8 mouse cellular contexts compared by ENCODE assay signal in the genomic region with DNA sequence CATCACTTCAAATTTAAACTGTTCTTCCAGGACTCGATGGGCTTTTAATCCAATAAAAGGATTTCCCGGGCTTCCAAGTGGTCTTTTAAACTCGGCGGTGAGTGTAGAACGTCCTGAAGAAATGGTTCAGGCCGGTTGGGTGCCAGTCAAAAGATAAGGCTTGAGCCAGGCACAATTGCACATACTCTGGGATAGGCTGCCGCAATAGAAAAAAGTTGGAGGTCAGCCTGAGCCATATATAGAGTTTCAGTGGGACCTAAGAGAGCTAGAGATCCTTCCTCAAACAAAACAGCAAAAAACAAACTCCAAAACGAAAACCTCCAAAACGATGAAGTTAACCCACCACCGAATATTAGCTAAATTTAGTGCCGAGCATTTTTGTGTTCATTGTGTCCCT. TPM values are rescaled to one million over a fixed set of nuclear protein-coding genes. Genes with fewer than 3 reads are reported as not detected.
DNase-seq lines count a peak whose midpoint lies in the region; ATAC-seq and TF ChIP-seq lines count a peak whose summit lies in the region.

No protein-coding gene starts in this region.

- H3K36me3 ChIP-seq in E14TG2a.4 (ENCODE audit: insufficient read depth, low read length) = no peaks in the 10 kb centered on the region
- no peaks in the 10 kb centered on the region for H3K36me3 ChIP-seq in heart, embryonic 15.5 days
- H3K36me3 ChIP-seq in liver, embryonic 14.5 days (replicated peaks; ENCODE audit: control insufficient read depth, insufficient read depth, low read depth) = no peaks in the 10 kb centered on the region
- no peaks in the 10 kb centered on the region for H3K36me3 ChIP-seq in thymus, adult 2 months (ENCODE audit: control insufficient read depth, insufficient read depth, low read length)

- H3K4me1 ChIP-seq in E14TG2a.4 (replicated peaks; ENCODE audit: low read depth, low read length) = peaks cover 27% of the 10 kb centered on the region
- H3K4me1 ChIP-seq in heart, embryonic 15.5 days (replicated peaks) = peaks cover 21% of the 10 kb centered on the region
- peaks cover 0 to 10% of the 10 kb centered on the region in 2 experiments; a peak in 1 of 4 replicates for H3K4me1 ChIP-seq in liver, embryonic 14.5 days (replicated peaks; ENCODE audit: control insufficient read depth in 2 of 2, insufficient read depth in 2 of 2, low read length in 1 of 2)
- peaks cover 9% of the 10 kb centered on the region; the same call in 1 of the 2 replicates for H3K4me1 ChIP-seq in thymus, adult 2 months (replicated peaks; ENCODE audit: control insufficient read depth, insufficient read depth, low read length)

- H3K9me3 ChIP-seq in E14TG2a.4 (ENCODE audit: low read length) = no peaks in the 10 kb centered on the region
- H3K9me3 ChIP-seq in heart, embryonic 15.5 days (replicated peaks) = no peaks in the 10 kb centered on the region
- H3K9me3 ChIP-seq in liver, embryonic 14.5 days (ENCODE audit: control insufficient read depth, low read length) = no peaks in the 10 kb centered on the region

- peak overlapping the region; percentile 99 for H3K27ac ChIP-seq in heart, embryonic 15.5 days
- no peak overlapping the region for H3K27ac ChIP-seq in liver, embryonic 14.5 days
- no peak overlapping the region for H3K27ac ChIP-seq in thymus, adult 2 months (ENCODE audit: control insufficient read depth, insufficient read depth, low read length)

- TF ChIP-seq EP300 in liver, embryonic 14.5 days (IDR thresholded peaks at IDR 0.05; ENCODE audit: low read depth) = no peak

- TF ChIP-seq CTCF in E14TG2a.4 (conservative IDR thresholded peaks at IDR 0.05; ENCODE audit: low read length) = no peak
- TF ChIP-seq CTCF in liver, embryonic 14.5 days (IDR thresholded peaks at IDR 0.05; ENCODE audit: low read depth) = no peak
- no peak for TF ChIP-seq CTCF in thymus, adult 2 months (IDR thresholded peaks at IDR 0.05; ENCODE audit: borderline replicate concordance, control insufficient read depth, extremely low read depth, insufficient read depth, low read length, poor library complexity)

- 43% methylated on average over 11 of the region's 11 CpGs for WGBS in heart, embryonic 15.5 days
- WGBS in liver, embryonic 14.5 days (ENCODE audit: insufficient replicate concordance) = 56% methylated on average over 11 of the region's 11 CpGs
- 74% methylated on average over 11 of the region's 11 CpGs for WGBS in thymus, adult 2 months

- no peak for TF ChIP-seq POLR2A in thymus, adult 2 months (IDR thresholded peaks at IDR 0.05; ENCODE audit: control insufficient read depth, extremely low read depth, insufficient read depth, low read length, poor library complexity)

- H3K4me3 ChIP-seq in E14TG2a.4 (replicated peaks; ENCODE audit: low read length) = peak overlapping the region; percentile 94
- peak overlapping the region; percentile 81 for H3K4me3 ChIP-seq in heart, embryonic 15.5 days
- H3K4me3 ChIP-seq in liver, embryonic 14.5 days (ENCODE audit: insufficient read depth in 1 of 2, low read depth in 2 of 2, low read length in 2 of 2) = no peak overlapping the region
- H3K4me3 ChIP-seq in thymus, adult 2 months (ENCODE audit: control insufficient read depth, insufficient read depth, low read length) = no peak overlapping the region

- no peak for ATAC-seq in heart, embryonic 15.5 days (replicated peaks; ENCODE audit: insufficient number of reproducible peaks, insufficient read depth, low FRiP score, low read depth)
- ATAC-seq in liver, embryonic 14.5 days (ENCODE audit: insufficient read depth) = no peak
- no peak for ATAC-seq in erythroid progenitor cell, adult 5-6 weeks (replicated peaks; ENCODE audit: low FRiP score, poor library complexity, severe bottlenecking)

- H3K4me2 ChIP-seq in heart, embryonic 15.5 days = peak overlapping the region; percentile 80
- H3K4me2 ChIP-seq in liver, embryonic 14.5 days (ENCODE audit: low read depth) = peak overlapping the region; percentile 89

- peak; percentile 20 for DNase-seq in adipocyte (ENCODE audit: low spot score)
- DNase-seq in liver, embryonic 14.5 days (ENCODE audit: low read depth in 3 of 3, low spot score in 3 of 3) = no peak
- DNase-seq in embryo, embryonic 9.5 days (ENCODE audit: extremely low spot score) = no peak
- no peak for DNase-seq in cerebellum, postnatal 25 days
- no peak for DNase-seq in thymus, adult 2 months

- peak overlapping the region; percentile 90; the same call in 1 of the 2 replicates for H3K9ac ChIP-seq in heart, embryonic 15.5 days
- H3K9ac ChIP-seq in liver, embryonic 14.5 days (replicated peaks) = no peak overlapping the region

- peaks cover 17% of the 10 kb centered on the region for H3K27me3 ChIP-seq in E14TG2a.4 (ENCODE audit: insufficient read depth, low read length)
- no peaks in the 10 kb centered on the region for H3K27me3 ChIP-seq in heart, embryonic 15.5 days
- no peaks in the 10 kb centered on the region for H3K27me3 ChIP-seq in liver, embryonic 14.5 days (ENCODE audit: control insufficient read depth, insufficient read depth, low read length)
- H3K27me3 ChIP-seq in thymus, adult 2 months (ENCODE audit: control insufficient read depth, insufficient read depth, low read length) = no peaks in the 10 kb centered on the region

RNA-seq across cellular contexts. Expression of gene Oxct1, which starts 0.7 kb away (rescaled TPM):
- 291 and 396 TPM in 2 replicates for polyA plus RNA-seq in heart, embryonic 15.5 days (2015; fragmentation: Nextera tagmentation; extraction: Ambion mirVana)
- 5.8 and 9.4 TPM in 2 replicates for polyA plus RNA-seq in liver, embryonic 14.5 days (2012; rRNA removed)
- polyA plus RNA-seq in liver, embryonic 14.5 days (2014; fragmentation: Nextera tagmentation; extraction: Ambion mirVana) = 24.4 and 31.5 TPM in 2 replicates
- polyA plus RNA-seq in thymus, adult 2 months (2012; rRNA removed) = 31.6 and 32.8 TPM in 2 replicates
- total RNA-seq in erythroid progenitor cell, adult 5-6 weeks (2015; ENCODE audit: low replicate concordance) = 12.6 and 13.4 TPM in 2 replicates
- 26.7 and 27.3 TPM in 2 replicates for total RNA-seq in erythroid progenitor cell, adult 5-6 weeks (2017; ENCODE audit: low replicate concordance)

RNA-seq across cellular contexts. Expression of gene AW549877, which starts 30.0 kb away (rescaled TPM):
- 20.7 and 22.6 TPM in 2 replicates for polyA plus RNA-seq in heart, embryonic 15.5 days (2015; fragmentation: Nextera tagmentation; extraction: Ambion mirVana)
- polyA plus RNA-seq in liver, embryonic 14.5 days (2012; rRNA removed) = 7.0 and 7.2 TPM in 2 replicates
- 6.6 and 7.4 TPM in 2 replicates for polyA plus RNA-seq in liver, embryonic 14.5 days (2014; fragmentation: Nextera tagmentation; extraction: Ambion mirVana)
- polyA plus RNA-seq in thymus, adult 2 months (2012; rRNA removed) = 14.0 and 18.1 TPM in 2 replicates
- total RNA-seq in erythroid progenitor cell, adult 5-6 weeks (2015; ENCODE audit: low replicate concordance) = 18.7 and 25.2 TPM in 2 replicates
- 6.9 and 8.3 TPM in 2 replicates for total RNA-seq in erythroid progenitor cell, adult 5-6 weeks (2017; ENCODE audit: low replicate concordance)

RNA-seq across cellular contexts. Expression of gene Fbxo4, which starts 46.1 kb away (rescaled TPM):
- 11.7 and 12.5 TPM in 2 replicates for polyA plus RNA-seq in heart, embryonic 15.5 days (2015; fragmentation: Nextera tagmentation; extraction: Ambion mirVana)
- polyA plus RNA-seq in liver, embryonic 14.5 days (2012; rRNA removed) = 1.5 and 2.0 TPM in 2 replicates
- polyA plus RNA-seq in liver, embryonic 14.5 days (2014; fragmentation: Nextera tagmentation; extraction: Ambion mirVana) = 2.5 and 2.8 TPM in 2 replicates
- polyA plus RNA-seq in thymus, adult 2 months (2012; rRNA removed) = 3.5 and 4.5 TPM in 2 replicates
- total RNA-seq in erythroid progenitor cell, adult 5-6 weeks (2015; ENCODE audit: low replicate concordance) = 3.6 TPM in 1 of 2 replicates, not detected in the other
- total RNA-seq in erythroid progenitor cell, adult 5-6 weeks (2017; ENCODE audit: low replicate concordance) = 2.4 TPM in 1 of 2 replicates, not detected in the other

Comparison
In these comparisons a context has a peak if more than half of its experiments do, and no peak if none do; other contexts are left out.
1. H3K4me3 ChIP-seq: peak in E14TG2a.4 (single experiment) and heart, embryonic 15.5 days (single experiment); none in liver, embryonic 14.5 days (0 of 2) and thymus, adult 2 months (single experiment).